Mouse (Mus musculus) kidney, postnatal 36 days (tissue): ENCODE measurements at regions not wholly inside any gene's neighbourhood (a gene's known extent, or its start where the extent isn't known, plus 50 kb on each side); places are given as distances from the start of the nearest gene placed in this dataset.
"Not testable (repeated sequence)": the region's sequence is repeated elsewhere in the genome, so short reads cannot be mapped to it uniquely, and the experiment has no call there.

Experiments used
- DNase-seq, 2 experiments: peaks; one replicate each; pipeline ENCODE4 v3.0.0; 2021 to 2022; ENCODE audit warnings: mixed read lengths in 2 of 2

GRCm38 (mm10) chr10:46108810-46109209 is 531.2 kb downstream of the Hace1 start:
- no peak for DNase-seq

GRCm38 (mm10) chr10:46114631-46115130 is 537.1 kb downstream of the Hace1 start:
- DNase-seq = no peak

GRCm38 (mm10) chr10:46122409-46122808 is 544.8 kb downstream of the Hace1 start:
- DNase-seq = not testable (repeated sequence)

- DNase-seq = no peak
These were observed 546.2 kb downstream of the Hace1 start for GRCm38 (mm10) chr10:46123795-46124194.

DNA sequence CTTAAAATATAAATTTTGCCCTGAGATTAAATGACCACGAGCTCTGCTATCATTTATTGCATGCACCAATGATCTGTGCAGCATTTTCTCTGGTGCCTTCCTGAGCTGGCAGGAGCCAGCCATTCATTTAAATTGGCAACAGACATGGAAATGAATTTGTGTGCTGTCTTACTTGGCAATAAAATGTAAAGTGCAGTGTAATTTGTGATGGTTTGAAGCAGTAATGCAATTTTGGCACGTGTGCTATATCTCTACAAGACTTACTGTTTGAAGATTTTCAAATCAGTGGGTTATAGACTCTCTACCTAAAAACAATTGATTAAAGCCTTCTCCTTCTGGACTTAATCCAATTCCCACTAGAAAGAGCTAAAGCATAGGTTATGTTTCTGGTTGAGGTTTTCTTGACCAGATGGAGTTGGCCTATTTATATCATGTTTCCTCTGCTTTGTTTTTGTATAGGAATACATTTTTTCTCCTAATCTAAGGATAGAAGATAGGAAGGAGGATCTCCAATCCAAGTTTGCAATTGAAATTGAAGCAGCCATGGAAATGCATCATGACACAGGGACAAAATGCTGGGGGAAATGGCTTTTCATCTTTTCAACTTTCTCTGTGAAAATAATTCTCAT is 557.6 kb downstream of the Hace1 start:
- no peak for DNase-seq

- DNase-seq = no peak
These were observed 596.4 kb downstream of the Hace1 start for GRCm38 (mm10) chr10:46174035-46174434.

GRCm38 (mm10) chr10:46185763-46186458 is 608.3 kb downstream of the Hace1 start:
- no peak for DNase-seq

DNA sequence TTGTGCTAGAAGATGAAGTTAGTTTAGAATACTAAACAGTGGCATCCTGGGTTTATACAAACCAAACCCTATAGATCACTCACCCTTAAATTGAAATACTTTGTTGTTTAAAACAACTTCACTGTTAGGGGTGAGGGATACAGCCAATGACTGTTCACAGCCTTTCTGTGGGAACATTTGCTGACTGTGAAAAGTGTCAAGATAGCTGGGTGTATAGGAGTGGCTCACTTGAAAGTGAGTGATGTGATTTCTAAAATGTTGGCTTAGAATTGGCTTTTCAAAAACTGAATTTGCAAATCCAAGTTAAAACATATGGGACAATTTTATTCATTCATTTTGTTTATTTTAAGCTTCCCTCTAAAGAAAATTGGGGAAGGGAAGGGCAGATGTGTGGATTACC is 616.5 kb downstream of the Hace1 start:
- DNase-seq = no peak

GRCm38 (mm10) chr10:46226837-46227402 is 649.3 kb downstream of the Hace1 start:
- no peak for DNase-seq

- DNase-seq = no peak
These were observed 652.0 kb downstream of the Hace1 start for GRCm38 (mm10) chr10:46229608-46230007.

- no peak for DNase-seq
These were observed 658.0 kb downstream of the Hace1 start for GRCm38 (mm10) chr10:46235581-46235980.

GRCm38 (mm10) chr10:46255575-46255974 is 677.9 kb downstream of the Hace1 start:
- DNase-seq = no peak

DNA sequence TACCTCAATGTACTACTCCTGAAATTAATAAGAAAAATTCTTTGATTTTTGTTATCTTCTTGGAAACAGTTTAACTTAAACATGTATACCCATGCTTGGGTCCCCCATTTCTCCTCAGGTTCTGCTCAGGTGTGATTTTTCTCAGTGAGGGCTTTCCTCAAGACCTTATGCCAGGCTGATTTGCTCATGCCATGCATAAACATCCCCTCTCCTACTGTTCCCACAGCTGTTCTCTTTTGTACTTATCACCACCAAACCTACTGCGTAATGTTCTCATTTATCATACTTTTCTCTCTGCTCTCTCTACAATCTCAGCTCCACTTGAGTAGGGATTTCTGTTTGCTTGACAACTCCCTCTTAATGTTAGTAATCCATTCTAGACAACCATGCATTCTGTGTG is 692.1 kb downstream of the Hace1 start:
- DNase-seq = no peak

- DNase-seq = no peak
These were observed 696.2 kb downstream of the Hace1 start for GRCm38 (mm10) chr10:46273846-46274245.

- DNase-seq = no peak
These were observed 716.7 kb downstream of the Hace1 start for GRCm38 (mm10) chr10:46294290-46294689.

DNA sequence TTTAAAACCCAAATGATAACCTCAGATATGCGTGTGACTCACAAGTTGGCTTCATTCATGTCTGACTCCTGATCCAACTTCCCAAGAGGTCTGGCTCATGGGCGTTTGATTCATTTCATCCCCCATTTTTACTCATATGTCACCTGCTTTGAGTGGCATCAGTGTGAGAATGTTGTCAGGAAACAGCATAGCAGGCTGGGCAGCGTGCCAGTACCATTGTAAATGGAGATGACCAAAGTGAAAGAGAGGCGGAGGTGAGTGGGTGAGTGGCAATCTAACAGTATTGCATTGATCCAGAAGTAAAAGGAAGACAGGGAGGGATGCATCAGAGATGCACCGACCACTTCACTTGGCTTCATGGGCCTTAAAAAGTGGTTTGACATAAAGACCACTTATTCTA is 720.7 kb downstream of the Hace1 start:
- DNase-seq = no peak

DNA sequence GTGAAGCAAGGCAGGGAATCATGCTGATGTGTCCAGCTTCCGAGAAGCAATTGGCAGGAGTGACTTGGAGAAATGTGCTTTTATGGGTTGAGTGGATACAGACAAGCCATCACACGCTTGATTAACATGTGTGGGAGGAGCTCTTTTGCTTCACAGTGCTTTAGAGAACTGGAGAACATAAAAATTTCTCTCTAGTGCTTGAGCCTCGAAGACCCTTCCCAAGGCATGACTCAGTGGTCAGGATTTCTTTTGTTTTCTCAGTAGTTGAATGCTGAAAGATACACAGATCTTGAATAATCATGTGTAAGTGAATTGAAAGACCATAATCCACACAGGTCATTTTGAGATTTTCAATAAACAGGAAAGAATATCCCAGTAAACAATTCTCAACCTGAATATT is 721.9 kb downstream of the Hace1 start:
- DNase-seq = no peak

GRCm38 (mm10) chr10:46320328-46321038 is 742.9 kb downstream of the Hace1 start:
- no peak for DNase-seq

GRCm38 (mm10) chr10:46321040-46321439 is 743.4 kb downstream of the Hace1 start:
- DNase-seq = no peak

DNA sequence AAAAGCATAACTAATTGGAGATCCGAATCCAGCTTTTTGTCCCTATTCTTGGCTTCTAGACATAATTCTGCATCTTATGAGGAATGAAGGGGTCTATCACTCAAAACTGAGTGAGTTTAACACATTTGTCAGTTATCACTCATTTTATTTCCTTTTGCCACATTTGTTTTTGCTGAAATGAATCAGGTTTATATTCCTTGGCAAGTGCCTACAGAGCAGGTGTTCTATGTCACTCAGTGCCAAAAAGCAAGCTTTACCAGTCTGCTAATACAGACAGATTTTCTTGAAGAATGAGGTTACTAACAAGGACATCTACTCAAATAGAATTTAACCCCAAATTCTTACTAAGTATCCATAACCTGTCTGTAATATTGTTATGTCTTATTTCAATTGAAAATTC is 751.4 kb downstream of the Hace1 start:
- DNase-seq = no peak

- no peak for DNase-seq
These were observed 754.1 kb downstream of the Hace1 start for GRCm38 (mm10) chr10:46331599-46332283.

- no peak for DNase-seq
These were observed 755.6 kb downstream of the Hace1 start for GRCm38 (mm10) chr10:46333231-46333630.

DNA sequence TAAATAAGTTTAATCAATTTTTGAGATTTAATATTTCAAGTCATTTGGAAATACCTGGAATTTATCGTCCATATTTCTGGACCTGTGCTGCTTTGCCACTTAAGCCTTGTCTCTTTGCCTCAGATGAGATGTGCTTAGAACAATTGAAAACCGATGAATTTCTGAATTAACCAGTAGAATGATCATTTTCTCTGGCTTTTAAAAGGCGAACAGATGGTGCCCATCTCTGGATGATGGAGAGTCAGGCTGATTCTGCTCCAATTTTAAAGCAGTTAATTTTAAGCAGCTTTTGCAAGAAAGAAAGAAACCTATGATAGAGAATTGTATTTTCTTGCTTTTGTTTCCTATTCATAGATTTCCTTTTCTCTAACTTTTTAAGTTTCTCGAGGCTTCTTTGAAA is 767.7 kb downstream of the Hace1 start:
- DNase-seq = no peak
